Mouse (Mus musculus): ENCODE measurements around the gene 4931406P16Rik.

The 4931406P16Rik gene

DNA sequence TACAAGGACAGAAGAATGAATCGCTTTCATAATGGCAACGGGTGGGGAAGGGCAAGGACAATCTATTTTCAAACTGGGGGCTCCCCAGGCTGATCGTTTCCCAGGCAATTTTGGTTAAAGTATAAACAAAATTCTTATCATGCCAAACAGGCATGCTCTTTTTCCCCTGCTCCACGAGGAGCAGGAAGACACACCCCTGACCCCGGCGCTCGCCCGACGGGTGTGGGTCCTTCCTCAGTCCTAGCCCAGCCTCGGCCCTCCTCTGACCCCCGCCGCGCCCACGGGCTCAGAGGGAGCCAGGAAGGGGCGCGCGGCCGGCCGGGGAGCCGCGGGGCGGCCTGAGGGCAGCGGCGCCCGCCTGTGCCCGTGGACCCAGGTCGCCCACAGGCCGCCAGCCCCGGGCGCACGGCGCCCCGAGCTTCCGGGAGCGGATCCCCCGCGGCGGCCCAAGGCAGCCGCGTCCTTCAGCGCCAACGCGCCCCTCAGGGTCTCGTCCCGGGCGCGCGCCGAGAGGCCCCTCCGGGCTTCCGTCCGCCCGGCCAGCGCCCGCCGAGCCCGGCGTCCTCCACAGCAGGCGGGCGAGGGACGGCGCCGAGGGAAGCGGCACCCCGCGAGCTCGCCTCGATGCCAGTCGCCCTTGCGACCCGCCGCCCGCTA is 437 bp downstream of the 4931406P16Rik start:
- peak; percentile 81 to 88 for DNase-seq (ENCODE audit: inconsistent age in 2 of 2, low spot score in 1 of 2)

DNA sequence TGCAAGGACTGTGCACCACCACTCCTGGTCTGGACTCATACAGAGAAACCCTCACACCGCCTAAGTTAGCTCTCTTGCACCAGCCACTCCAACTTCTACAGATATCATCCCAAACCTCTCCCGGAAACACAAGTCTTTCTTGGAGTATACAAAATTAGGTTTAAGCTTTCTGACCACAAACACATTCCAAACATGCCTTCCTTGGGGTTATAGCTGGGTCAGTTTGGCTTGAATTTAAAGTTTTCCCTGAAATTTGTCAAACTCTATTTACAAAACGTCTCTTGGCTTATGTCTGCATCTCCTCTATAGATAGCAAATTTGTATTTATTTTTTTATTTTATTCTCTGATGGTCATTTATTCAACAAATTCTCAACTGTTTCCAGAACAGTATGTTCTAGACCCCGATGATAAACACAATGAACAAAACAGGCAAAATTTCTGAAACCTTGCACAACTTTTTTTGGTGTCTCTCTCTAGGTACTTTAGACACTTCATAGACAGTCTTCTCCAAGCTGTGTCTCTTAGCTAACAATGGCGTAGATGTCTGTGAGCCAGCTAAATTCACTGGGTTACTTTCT is 4.1 kb downstream of the 4931406P16Rik start:
- DNase-seq (ENCODE audit: inconsistent age in 2 of 2, low spot score in 1 of 2), result no peak

DNA sequence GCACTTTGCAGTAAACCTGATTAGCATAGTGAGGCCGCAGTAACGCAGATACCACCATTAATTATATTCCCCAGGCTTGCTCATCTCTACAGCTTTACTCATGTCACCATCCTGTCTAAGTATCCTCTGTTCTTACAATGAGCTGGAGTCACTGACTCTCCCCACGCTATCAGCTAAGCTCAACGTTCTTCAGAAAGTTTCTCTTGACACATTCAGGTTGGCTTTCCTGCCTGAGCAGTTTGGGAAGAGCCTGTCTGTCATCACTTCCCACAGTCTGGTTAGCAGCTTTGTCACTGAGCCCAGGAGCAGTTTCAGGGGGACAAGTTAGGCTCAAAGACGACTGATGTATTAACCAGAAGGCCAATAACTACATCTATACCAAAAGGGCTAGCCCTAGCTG is 4.8 kb downstream of the 4931406P16Rik start:
- no peak for DNase-seq (ENCODE audit: inconsistent age in 2 of 2, low spot score in 1 of 2)

DNA sequence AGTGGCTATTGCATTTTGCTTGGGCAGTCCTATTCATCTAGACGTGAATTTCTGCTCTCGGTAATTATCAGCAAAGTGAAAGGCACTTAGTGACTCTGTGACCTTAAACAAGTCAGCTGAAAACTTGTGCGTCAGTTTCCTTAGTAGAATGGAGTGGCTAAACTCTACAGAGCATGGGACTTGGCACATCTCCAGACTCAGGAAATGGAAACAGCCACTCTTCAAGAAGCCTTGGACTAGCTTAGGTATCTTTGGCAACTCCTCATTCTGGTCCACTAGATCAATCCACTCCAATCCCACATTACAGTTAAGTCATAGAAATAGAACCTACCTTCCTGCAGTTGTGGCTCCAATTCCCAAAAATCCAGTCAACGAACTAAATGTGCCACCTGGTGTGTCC is 7.9 kb downstream of the 4931406P16Rik start:
- peak; percentile 52 to 86 for DNase-seq (ENCODE audit: inconsistent age in 2 of 2, low spot score in 1 of 2)

DNA sequence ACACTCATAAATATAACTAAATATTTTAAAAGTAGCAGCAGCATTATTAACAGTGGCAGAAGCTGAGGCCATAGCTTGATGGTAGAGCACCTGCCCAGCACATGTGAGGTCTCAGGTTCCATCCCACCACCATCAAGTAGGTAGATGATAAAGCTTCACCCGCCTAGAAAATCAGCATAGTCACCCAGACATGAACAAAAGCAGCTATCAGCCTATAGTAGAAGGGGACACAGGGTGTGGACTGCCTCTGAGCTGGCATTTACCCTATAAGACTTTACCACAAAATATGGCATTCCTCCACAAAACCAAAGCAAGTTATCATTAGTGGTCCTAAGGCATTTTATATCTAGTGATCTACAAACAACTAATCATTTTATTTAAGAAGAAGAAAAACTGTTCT is 10.7 kb downstream of the 4931406P16Rik start:
- no peak for DNase-seq (ENCODE audit: inconsistent age in 2 of 2, low spot score in 1 of 2)

DNA sequence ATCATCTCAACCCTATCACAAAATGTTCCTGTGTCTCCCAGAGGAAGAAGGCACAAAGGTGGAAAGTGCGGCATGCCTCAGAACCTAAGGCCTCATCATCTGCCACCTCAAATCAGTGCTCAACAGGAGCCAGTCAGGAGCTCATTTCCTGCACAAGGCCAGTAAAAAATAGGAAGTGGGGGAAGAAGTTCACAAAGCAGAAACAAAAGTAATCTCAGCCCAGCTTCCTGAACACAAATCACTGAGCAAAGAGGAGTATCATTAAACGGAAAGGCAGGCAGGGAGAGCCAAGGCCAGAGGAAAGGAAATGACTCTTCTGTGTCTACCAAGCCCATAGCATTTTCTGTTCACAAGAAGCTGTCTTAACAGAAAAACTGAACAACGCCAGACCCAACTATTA is 11.4 kb downstream of the 4931406P16Rik start:
- DNase-seq (ENCODE audit: inconsistent age in 2 of 2, low spot score in 1 of 2), result peak; percentile 44 to 74

DNA sequence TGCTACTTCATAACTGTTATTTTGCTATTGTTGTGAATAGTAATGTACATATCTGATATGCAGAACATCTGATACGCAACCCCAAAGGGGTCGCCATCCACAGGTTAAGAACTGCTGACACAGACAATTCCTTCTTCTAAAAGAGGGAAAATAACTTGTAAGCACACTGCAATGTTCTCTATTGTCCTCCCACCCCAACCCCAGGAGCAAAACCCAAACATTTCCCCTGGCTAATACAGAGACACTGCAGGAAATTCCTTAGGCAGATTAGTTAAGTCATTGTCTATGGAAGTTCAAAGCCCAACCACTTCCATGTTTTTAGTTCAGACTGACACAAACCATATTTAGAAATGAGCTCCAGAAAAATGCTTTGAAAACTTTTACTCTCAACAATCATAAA is 14.5 kb downstream of the 4931406P16Rik start:
- peak in 1 of 2 experiments; percentile 25 for DNase-seq (ENCODE audit: inconsistent age in 2 of 2, low spot score in 1 of 2)

DNA sequence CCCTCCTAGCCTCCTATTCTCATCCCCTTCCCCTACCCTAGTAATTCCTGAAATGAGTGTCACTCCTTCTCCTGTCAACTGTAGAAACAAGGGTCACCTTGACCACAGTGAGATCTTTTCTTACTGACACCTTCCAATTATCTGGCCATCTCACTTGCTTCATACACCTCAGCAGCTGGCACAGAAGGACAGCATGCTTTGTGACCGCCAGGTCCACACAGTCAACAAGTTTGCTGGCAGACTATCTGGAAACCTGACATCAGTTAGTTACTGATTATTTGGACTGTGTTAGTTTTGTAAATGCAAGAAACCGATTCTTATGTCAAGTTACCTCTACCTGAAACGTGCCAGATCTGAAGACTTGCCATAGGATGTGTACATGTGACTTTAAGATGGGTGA is 17.2 kb downstream of the 4931406P16Rik start:
- DNase-seq (ENCODE audit: inconsistent age in 2 of 2, low spot score in 1 of 2), result no peak

DNA sequence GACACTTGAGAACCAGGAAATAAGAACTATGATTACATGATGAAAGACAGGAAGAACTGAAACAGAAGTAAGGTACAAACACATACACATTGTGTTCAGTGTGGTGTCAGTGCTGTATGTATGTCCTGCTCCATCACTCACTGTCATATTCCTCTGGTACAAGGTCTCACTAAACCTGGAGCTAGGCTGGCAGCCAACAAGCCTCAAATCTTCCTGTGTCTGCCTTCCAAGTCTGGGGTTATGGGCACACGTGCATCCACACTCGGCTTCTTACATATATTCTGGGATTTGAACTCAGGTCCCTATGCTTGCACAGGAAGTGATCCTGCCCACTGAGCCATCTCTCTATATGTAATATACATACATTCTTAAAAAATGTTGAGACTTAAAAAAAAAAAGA is 20.7 kb downstream of the 4931406P16Rik start:
- DNase-seq (ENCODE audit: inconsistent age in 2 of 2, low spot score in 1 of 2), result peak in 1 of 2 experiments; percentile 57

DNA sequence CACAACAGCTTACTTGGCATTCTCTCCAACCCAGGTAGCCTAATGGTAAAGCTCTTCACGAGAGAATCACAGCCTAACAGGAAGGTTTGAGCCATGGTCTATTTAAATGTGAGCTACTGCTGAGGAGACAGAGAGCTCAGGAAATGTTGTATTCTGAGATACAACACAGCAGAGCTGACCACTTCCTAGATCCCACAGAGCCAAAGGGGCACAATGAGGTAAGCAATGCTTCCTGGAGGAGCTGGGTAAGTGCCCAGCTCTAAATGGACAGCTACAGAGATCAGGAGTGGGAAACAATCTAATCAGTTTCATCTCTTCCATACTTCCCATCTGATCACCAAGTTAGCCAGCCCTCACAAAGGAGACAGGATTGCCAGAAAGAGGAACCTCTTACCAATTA is 22.1 kb downstream of the 4931406P16Rik start:
- DNase-seq (ENCODE audit: inconsistent age in 2 of 2, low spot score in 1 of 2), result no peak

DNA sequence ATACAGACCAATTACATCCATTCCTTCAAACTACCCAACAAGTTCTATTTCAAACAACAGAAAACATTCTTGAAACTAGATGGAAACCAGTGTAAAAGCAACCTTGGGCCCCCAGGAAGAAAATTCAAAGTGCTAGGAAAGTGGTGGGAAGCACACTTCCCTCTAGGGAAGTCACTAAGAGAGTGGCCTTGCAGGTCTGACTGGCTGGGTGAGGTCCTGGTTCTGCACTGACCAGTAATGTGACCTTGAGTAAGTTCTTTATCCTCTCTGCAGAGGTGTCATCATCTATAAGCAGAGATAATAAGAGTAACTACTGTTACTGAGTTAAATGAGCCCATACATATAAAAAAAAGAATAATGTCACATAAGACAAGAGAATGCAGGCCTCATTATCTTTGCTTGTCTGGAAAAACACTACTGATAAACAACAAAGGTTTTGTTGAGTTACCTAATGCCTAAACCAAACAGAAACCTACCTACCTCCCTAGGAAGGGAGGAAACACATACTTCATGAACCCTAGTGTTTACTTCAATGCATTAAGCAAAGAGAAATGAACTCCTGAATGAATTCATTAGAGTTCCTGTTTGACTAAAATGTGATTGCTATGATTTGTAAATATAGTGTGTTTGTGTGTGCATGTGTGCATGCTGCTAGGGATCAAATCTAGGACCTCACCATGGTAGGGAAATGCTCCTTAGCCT is 22.8 kb downstream of the 4931406P16Rik start:
- peak in 1 of 2 experiments; percentile 31 for DNase-seq (ENCODE audit: inconsistent age in 2 of 2, low spot score in 1 of 2)

DNA sequence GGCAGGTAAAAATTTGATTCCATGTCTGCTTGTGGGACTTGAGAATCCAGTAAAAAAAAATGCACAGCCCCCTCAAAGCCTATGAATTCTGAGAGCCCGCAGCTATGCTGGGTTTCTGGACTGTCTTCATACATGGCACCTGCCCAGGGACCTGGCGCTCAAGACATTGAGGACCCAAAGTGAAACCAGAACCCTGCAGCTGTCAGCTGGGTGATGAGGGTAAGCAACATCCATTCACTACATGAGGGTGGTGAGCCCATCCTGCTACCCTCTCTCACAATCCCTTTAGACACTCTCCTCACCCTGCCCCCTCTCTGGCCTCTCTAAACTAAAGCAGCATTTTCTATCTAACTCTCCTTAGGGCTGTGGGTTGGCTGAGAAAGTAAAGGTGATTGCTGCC is 35.7 kb downstream of the 4931406P16Rik start:
- DNase-seq (ENCODE audit: inconsistent age in 2 of 2, low spot score in 1 of 2), result no peak

DNA sequence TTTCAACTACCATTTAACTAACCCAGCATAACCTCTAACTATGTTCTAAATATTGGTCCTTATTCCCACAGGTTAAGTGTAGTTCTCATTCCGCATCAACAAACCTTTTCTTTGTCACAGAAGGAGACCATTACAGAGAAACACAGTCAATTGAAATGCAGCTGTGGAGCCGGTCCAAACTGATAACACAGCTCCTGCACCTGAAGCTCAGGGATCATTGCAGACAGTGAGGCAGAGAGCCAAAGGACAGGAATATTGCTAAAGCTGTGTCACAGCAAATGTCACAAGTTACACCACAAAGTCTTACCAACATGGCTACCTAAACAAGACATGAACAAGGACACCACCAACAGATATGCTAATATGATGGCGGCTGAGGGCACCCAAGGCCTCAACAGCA is 37.3 kb downstream of the 4931406P16Rik start:
- no peak for DNase-seq (ENCODE audit: inconsistent age in 2 of 2, low spot score in 1 of 2)

DNA sequence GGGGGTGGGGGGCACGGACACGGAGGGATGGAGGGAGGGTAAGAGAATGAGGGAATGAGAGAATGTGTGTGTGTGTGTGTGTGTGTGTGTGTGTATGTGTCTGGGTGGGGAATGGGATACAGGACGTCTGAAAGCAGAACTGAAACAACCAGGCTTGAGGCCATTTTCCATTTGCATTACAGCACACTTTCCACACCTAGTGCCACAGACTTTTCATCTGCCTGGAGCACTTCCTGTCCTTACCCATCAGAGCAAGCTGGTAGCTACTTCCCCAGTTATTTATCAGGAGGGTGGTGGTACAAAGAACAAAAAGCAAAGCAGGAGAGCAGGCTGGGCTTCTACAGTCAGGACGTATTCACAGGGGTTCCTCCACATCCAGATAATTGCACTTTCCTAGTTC is 40.9 kb downstream of the 4931406P16Rik start:
- DNase-seq (ENCODE audit: inconsistent age in 2 of 2, low spot score in 1 of 2), result no peak

DNA sequence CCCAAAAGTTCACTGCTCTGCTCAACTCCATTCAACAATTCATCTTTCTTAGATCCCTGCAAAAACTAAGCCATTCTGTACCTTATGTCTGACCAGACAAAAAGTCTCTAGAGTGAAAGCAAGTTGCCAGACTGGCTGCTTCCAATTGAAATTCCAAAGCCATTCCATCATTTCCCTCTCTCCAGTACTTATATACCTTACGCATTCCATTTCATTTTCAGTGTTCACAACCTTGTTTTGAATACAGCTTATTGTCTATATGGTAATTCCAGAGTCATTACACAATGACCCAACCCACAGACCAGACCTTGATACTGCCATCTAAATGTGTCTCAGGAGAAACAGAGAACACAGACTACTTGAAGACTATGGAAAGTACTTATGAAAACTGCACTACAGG is 44.9 kb downstream of the 4931406P16Rik start:
- no peak for DNase-seq (ENCODE audit: inconsistent age in 2 of 2, low spot score in 1 of 2)

DNA sequence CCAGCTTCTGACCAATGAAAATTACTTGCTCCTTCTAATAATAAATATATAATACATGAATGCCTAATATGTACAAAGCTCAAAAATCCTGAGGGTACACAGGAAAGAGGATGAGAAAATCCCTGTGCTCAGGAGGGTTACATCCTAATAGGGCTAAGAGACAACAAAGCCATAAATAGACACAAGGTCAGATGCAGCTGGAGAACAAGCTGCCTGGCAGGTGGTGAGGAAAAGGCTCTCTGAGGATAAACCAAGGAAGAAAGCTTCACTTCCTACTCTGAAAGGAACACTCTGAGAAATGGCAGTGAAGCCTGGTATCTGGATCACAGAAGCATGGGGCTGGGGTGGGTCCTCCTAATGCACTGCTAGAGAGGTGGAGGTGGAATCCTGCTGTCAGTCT is 46.9 kb downstream of the 4931406P16Rik start:
- peak in 1 of 2 experiments; percentile 70 for DNase-seq (ENCODE audit: inconsistent age in 2 of 2, low spot score in 1 of 2)

DNA sequence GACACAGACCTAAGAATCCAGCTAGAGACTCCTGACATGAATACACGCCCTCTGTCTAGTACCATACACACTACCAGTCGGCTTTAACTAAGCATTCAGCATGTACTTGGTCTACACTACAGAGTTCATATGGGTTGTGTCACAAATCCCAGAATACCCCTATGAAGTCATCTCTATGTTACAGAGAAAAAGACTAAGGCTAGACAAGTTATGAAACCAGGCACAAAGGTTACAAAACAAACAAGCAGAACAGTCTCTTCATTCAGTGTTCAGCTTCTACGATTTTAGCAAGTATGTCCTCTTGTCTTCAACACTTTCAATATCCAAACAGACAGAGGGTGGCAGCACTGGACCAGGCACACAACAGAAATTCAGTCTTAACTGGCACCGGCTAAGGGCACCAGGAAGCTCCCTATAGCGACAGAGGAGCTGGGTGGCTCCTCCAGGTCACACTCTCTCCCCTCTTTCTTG is 47.4 kb downstream of the 4931406P16Rik start:
- peak; percentile 73 to 93 for DNase-seq (ENCODE audit: inconsistent age in 2 of 2, low spot score in 1 of 2)

DNA sequence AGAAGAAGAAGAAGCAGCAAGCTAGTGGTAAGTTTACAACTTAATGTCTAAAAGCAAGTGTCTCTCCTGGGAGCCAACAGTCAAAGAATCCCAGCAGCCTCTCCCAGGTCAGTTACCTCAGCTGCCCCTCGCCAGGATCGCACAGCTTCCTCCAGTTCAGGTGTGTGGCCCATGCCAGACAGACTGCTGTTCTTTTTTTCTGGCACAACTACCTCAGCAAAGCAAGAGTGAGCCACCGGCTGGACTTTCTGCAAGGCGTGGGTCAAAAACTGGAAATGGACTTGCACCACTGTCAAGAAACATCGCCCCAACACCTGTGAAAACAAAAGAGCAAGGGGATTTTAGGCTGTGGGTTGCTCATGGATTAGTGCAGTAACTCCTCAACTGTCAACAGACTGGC is 49.9 kb downstream of the 4931406P16Rik start:
- no peak for DNase-seq (ENCODE audit: inconsistent age in 2 of 2, low spot score in 1 of 2)

DNA sequence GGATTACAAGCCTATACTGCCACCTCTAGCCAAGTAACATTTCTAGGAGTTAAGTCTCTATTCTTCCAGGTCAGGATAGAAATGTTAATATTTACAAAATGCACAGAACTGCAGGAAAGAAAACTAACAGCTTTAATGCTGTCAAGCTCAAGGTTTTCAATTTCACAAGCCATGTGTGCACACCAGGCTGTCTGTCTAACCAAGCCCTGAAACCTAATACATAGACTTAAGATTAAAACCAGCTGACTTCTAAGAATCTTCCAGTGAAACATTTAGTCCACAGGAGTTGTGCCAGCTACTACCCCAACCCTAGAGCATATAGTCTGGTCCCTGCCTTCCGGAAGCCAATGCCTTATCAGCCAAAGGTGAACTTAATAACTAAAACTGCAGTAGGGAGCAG is 54.9 kb downstream of the 4931406P16Rik start:
- DNase-seq (ENCODE audit: inconsistent age in 2 of 2, low spot score in 1 of 2), result no peak

DNA sequence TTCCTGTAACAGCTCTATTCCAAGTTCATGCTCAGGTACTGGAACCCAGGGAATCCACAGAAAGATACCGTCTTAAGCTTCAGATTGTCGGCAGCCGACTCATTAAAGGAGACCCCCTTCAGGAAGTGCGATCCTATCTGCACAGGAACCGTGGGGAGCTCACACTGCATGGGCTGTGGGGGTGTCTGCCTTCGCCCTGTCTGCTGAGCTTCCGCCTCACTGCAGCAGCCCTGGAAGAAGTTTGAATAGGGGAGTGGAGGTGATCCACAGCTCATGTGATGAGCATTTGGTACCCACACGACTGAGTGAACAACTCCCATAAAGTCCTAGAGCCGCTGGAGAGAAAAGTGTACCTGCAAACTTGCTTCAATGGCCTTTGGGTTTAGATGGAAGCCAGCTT is 56.1 kb downstream of the 4931406P16Rik start:
- no peak for DNase-seq (ENCODE audit: inconsistent age in 2 of 2, low spot score in 1 of 2)

DNA sequence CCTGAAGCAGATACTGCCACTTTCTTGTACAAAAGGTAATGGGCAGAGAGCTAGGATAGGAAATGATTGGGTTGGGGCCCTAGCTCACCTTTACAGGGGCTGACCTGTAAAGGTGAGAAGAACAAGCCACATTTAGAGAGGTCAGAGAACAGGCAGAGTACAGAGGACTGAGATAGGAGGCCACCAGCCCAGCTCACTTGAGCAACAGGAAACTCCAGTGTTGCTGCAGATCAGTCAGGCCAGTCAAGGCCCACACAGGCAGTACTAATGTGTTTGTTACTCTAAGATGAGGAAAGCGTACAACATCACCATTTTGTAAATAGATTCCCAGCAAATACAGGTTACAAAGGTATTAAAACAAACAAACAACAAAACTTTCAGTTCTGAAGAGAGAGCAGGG is 57.4 kb downstream of the 4931406P16Rik start:
- DNase-seq (ENCODE audit: inconsistent age in 2 of 2, low spot score in 1 of 2), result no peak

DNA sequence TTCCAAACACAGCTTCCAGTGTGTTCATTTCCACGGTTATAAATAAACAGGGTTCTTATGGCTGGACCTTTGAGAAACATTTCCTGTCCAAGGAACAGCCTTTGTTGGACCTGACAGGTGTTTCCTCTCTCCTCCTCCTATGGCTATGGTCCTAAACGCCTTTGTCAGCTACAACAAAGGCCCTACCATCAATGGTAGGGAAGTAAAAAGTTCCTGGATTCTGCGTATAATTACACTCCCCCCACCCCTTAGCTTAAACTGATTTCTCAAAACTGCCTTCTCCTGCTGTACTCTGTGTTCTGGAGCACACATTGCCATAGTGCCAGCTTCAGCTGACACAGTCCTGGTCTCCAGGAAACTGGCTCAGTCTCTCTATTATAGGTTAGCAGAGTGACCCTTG is 58.2 kb downstream of the 4931406P16Rik start:
- no peak for DNase-seq (ENCODE audit: inconsistent age in 2 of 2, low spot score in 1 of 2)

All from adrenal gland, adult (tissue).